Mouse (Mus musculus) CH12.LX (cell line): ENCODE measurements around the gene Prss30. TPM values are rescaled to one million over a fixed set of nuclear protein-coding genes. Genes with fewer than 3 reads are reported as not detected.

Experiments used
- DNase-seq: peaks from one replicate; pipeline ENCODE4 v3.0.0-alpha.2; 2013; ENCODE audit errors: extremely low read depth
- H3K27ac ChIP-seq: 2 replicates; pipeline ENCODE4 v1.5.1; 2012; ENCODE audit warnings: low read depth, mild to moderate bottlenecking, control low read depth, moderate library complexity; ENCODE audit not compliant: insufficient read depth
- H3K27me3 ChIP-seq: replicated peaks from 2 replicates; pipeline ENCODE3; 2012; ENCODE audit warnings: inconsistent platforms
- H3K36me3 ChIP-seq, 2 experiments: replicated peaks in 1 of 2; 2 replicates each; pipeline versions ENCODE3 to v1.6.1; 2012; ENCODE audit warnings: inconsistent platforms in 1 of 2, low read length in 1 of 2, mild to moderate bottlenecking in 1 of 2, mixed read lengths in 1 of 2, moderate library complexity in 1 of 2; ENCODE audit not compliant: control insufficient read depth in 1 of 2, insufficient read depth in 1 of 2
- H3K4me1 ChIP-seq, 2 experiments: 2 replicates each; pipeline ENCODE4 v1.6.1; 2012; ENCODE audit warnings: inconsistent platforms in 1 of 2, moderate library complexity in 1 of 2; ENCODE audit not compliant: insufficient read depth in 2 of 2, control insufficient read depth in 1 of 2
- H3K4me2 ChIP-seq: 2 replicates; pipeline ENCODE4 v1.6.1; 2012; ENCODE audit warnings: low read depth, mild to moderate bottlenecking, control low read depth; ENCODE audit not compliant: poor library complexity, insufficient read depth, severe bottlenecking
- H3K4me3 ChIP-seq, 3 experiments: fragments of 150-350 bp in 1 of 3; sonication (generic) in 1 of 3; replicated peaks in 1 of 3; 2 replicates each; pipeline versions ENCODE3 to v1.5.1; 2011 to 2012; ENCODE audit warnings: low read depth in 2 of 3, low read length in 2 of 3, mild to moderate bottlenecking in 2 of 3, moderate library complexity in 2 of 3, control low read depth in 1 of 3, improper control_type of control experiment in 1 of 3, inconsistent platforms in 1 of 3, mixed read lengths in 1 of 3; ENCODE audit not compliant: poor library complexity in 1 of 3
- H3K79me2 ChIP-seq: replicated peaks from 2 replicates; pipeline ENCODE4 v1.6.1; 2012; ENCODE audit warnings: mild to moderate bottlenecking, moderate library complexity; ENCODE audit not compliant: control insufficient read depth, poor library complexity, insufficient read depth, severe bottlenecking; ENCODE audit errors: extremely low read depth
- H3K9ac ChIP-seq: 2 replicates; pipeline ENCODE4 v1.6.1; 2012; ENCODE audit warnings: low read depth, mild to moderate bottlenecking, control low read depth, moderate library complexity; ENCODE audit not compliant: insufficient read depth
- H3K9me3 ChIP-seq: replicated peaks from 2 replicates; pipeline ENCODE3; 2012; ENCODE audit warnings: low read length, inconsistent platforms, mixed read lengths
- BHLHE40 ChIP-seq: IDR thresholded peaks from 2 replicates; pipeline ENCODE4 v1.6.1; 2011; ENCODE audit warnings: mild to moderate bottlenecking, low read depth, low read length, improper control_type of control experiment
- CHD1 ChIP-seq: IDR thresholded peaks from 2 replicates; pipeline ENCODE4 v1.6.1; 2012; ENCODE audit warnings: low read depth, low read length, improper control_type of control experiment, inconsistent platforms
- CHD2 ChIP-seq: IDR thresholded peaks from 2 replicates; pipeline ENCODE4 v1.6.1; 2011; ENCODE audit warnings: low read length, improper control_type of control experiment
- CTCF ChIP-seq, 2 experiments: IDR thresholded peaks in 1 of 2; conservative IDR thresholded peaks in 1 of 2; 2 replicates each; pipeline ENCODE4 v1.5.1; 2011 to 2012; ENCODE audit warnings: low read depth in 2 of 2, low read length in 2 of 2, improper control_type of control experiment in 1 of 2, inconsistent platforms in 1 of 2, mild to moderate bottlenecking in 1 of 2, moderate library complexity in 1 of 2
- E2F4 ChIP-seq: IDR thresholded peaks from 2 replicates; pipeline ENCODE4 v1.6.1; 2011; ENCODE audit warnings: low read depth, low read length, improper control_type of control experiment; ENCODE audit not compliant: insufficient replicate concordance
- ELF1 ChIP-seq: IDR thresholded peaks from 2 replicates; pipeline ENCODE4 v1.6.1; 2014; ENCODE audit warnings: low read depth, mild to moderate bottlenecking, inconsistent platforms, low read length, improper control_type of control experiment
- EP300 ChIP-seq: IDR thresholded peaks from 2 replicates; pipeline ENCODE4 v1.6.1; 2011; ENCODE audit warnings: low read length, improper control_type of control experiment
- ETS1 ChIP-seq: conservative IDR thresholded peaks from 2 replicates; pipeline ENCODE4 v1.6.1; 2012; ENCODE audit warnings: low read depth, mild to moderate bottlenecking, inconsistent platforms, low read length, improper control_type of control experiment, moderate library complexity
- GABPA ChIP-seq: IDR thresholded peaks from 2 replicates; pipeline ENCODE4 v1.6.1; 2012; ENCODE audit warnings: low read depth, low read length, improper control_type of control experiment, inconsistent platforms; ENCODE audit not compliant: insufficient replicate concordance
- HCFC1 ChIP-seq: IDR thresholded peaks from 2 replicates; pipeline ENCODE4 v1.6.1; 2012; ENCODE audit warnings: low read depth, mild to moderate bottlenecking, inconsistent platforms, low read length, improper control_type of control experiment
- IRF4 ChIP-seq: IDR thresholded peaks from 2 replicates; pipeline ENCODE4 v1.6.1; 2014; ENCODE audit warnings: low read depth, mild to moderate bottlenecking, inconsistent platforms, low read length, improper control_type of control experiment
- JUN ChIP-seq: IDR thresholded peaks from 2 replicates; pipeline ENCODE4 v1.6.1; 2011; ENCODE audit warnings: low read depth, mild to moderate bottlenecking, low read length, improper control_type of control experiment, moderate library complexity; ENCODE audit not compliant: insufficient read depth
- JUND ChIP-seq: conservative IDR thresholded peaks from 2 replicates; pipeline ENCODE4 v1.6.1; 2011; ENCODE audit warnings: low read depth, low read length, improper control_type of control experiment
- KAT2A ChIP-seq: IDR thresholded peaks from 2 replicates; pipeline ENCODE4 v1.6.1; 2012; ENCODE audit warnings: low read length, improper control_type of control experiment, inconsistent platforms; ENCODE audit not compliant: insufficient replicate concordance
- MAFK ChIP-seq: IDR thresholded peaks from 2 replicates; pipeline ENCODE4 v1.6.1; 2011; ENCODE audit warnings: low read length, improper control_type of control experiment; ENCODE audit not compliant: insufficient replicate concordance
- MAX ChIP-seq: IDR thresholded peaks from 2 replicates; pipeline ENCODE4 v1.6.1; 2011; ENCODE audit warnings: low read length, improper control_type of control experiment
- MAZ ChIP-seq: IDR thresholded peaks from 2 replicates; pipeline ENCODE4 v1.6.1; 2012; ENCODE audit warnings: low read depth, mild to moderate bottlenecking, inconsistent platforms, low read length, improper control_type of control experiment, moderate library complexity
- MEF2A ChIP-seq: IDR thresholded peaks from 2 replicates; pipeline ENCODE4 v1.6.1; 2014; ENCODE audit warnings: low read depth, mild to moderate bottlenecking, inconsistent platforms, low read length, improper control_type of control experiment, borderline replicate concordance
- MXI1 ChIP-seq: IDR thresholded peaks from 2 replicates; pipeline ENCODE4 v1.6.1; 2011; ENCODE audit warnings: mild to moderate bottlenecking, low read depth, low read length, improper control_type of control experiment
- MYC ChIP-seq: IDR thresholded peaks from 2 replicates; pipeline ENCODE4 v1.6.1; 2011; ENCODE audit warnings: low read depth, mild to moderate bottlenecking, improper control_type of control experiment, low read length
- NELFE ChIP-seq: IDR thresholded peaks from 2 replicates; pipeline ENCODE4 v1.6.1; 2011; ENCODE audit warnings: low read depth, low read length, improper control_type of control experiment
- NRF1 ChIP-seq: IDR thresholded peaks from 2 replicates; pipeline ENCODE4 v1.6.1; 2014; ENCODE audit warnings: low read depth, mild to moderate bottlenecking, inconsistent platforms, low read length, improper control_type of control experiment, moderate library complexity
- PAX5 ChIP-seq: IDR thresholded peaks from 2 replicates; pipeline ENCODE4 v1.6.1; 2012; ENCODE audit warnings: low read length, inconsistent platforms, mixed read lengths
- POLR2A ChIP-seq: IDR thresholded peaks from 2 replicates; pipeline ENCODE4 v1.6.1; 2011; ENCODE audit warnings: low read depth, mild to moderate bottlenecking, improper control_type of control experiment, low read length
- POLR2AphosphoS2 ChIP-seq: IDR thresholded peaks from 2 replicates; pipeline ENCODE4 v1.6.1; 2011; ENCODE audit warnings: low read depth, low read length, improper control_type of control experiment
- RAD21 ChIP-seq: IDR thresholded peaks from 2 replicates; pipeline ENCODE4 v1.6.1; 2011; ENCODE audit warnings: low read depth, mild to moderate bottlenecking, low read length, improper control_type of control experiment, moderate library complexity
- RCOR1 ChIP-seq: conservative IDR thresholded peaks from 2 replicates; pipeline ENCODE4 v1.6.1; 2012; ENCODE audit warnings: low read depth, mild to moderate bottlenecking, inconsistent platforms, low read length, improper control_type of control experiment
- SIN3A ChIP-seq: IDR thresholded peaks from 2 replicates; pipeline ENCODE4 v1.6.1; 2012; ENCODE audit warnings: low read length, improper control_type of control experiment, inconsistent platforms
- SMC3 ChIP-seq: IDR thresholded peaks from 2 replicates; pipeline ENCODE4 v1.6.1; 2011; ENCODE audit warnings: low read depth, low read length, improper control_type of control experiment
- TBP ChIP-seq: conservative IDR thresholded peaks from 2 replicates; pipeline ENCODE4 v1.6.1; 2011; ENCODE audit warnings: low read depth, low read length, improper control_type of control experiment
- TCF12 ChIP-seq: IDR thresholded peaks from 2 replicates; pipeline ENCODE4 v1.6.1; 2014; ENCODE audit warnings: low read depth, mild to moderate bottlenecking, inconsistent platforms, low read length, improper control_type of control experiment
- UBTF ChIP-seq: IDR thresholded peaks from 2 replicates; pipeline ENCODE4 v1.6.1; 2012; ENCODE audit warnings: low read depth, mild to moderate bottlenecking, inconsistent platforms, low read length, improper control_type of control experiment, moderate library complexity
- USF1 ChIP-seq: IDR thresholded peaks from 2 replicates; pipeline ENCODE4 v1.6.1; 2014; ENCODE audit warnings: low read depth, mild to moderate bottlenecking, inconsistent platforms, low read length, improper control_type of control experiment
- USF2 ChIP-seq: conservative IDR thresholded peaks from 2 replicates; pipeline ENCODE4 v1.6.1; 2011; ENCODE audit warnings: low read depth, low read length, improper control_type of control experiment
- ZC3H11A ChIP-seq: IDR thresholded peaks from 2 replicates; pipeline ENCODE4 v1.6.1; 2012; ENCODE audit warnings: low read depth, mild to moderate bottlenecking, inconsistent platforms, low read length, improper control_type of control experiment
- ZKSCAN1 ChIP-seq: IDR thresholded peaks from 2 replicates; pipeline ENCODE4 v1.6.1; 2012; ENCODE audit warnings: low read depth, inconsistent platforms, low read length, improper control_type of control experiment, borderline replicate concordance
- ZMIZ1 ChIP-seq: IDR thresholded peaks from 2 replicates; pipeline ENCODE4 v1.6.1; 2012; ENCODE audit warnings: low read depth, mild to moderate bottlenecking, inconsistent platforms, low read length, improper control_type of control experiment
- ZNF384 ChIP-seq: IDR thresholded peaks from 2 replicates; pipeline ENCODE4 v1.6.1; 2012; ENCODE audit warnings: low read depth, low read length, improper control_type of control experiment, inconsistent platforms
- dilution Hi-C: fragments of 300-500 bp; cut with MboI; formaldehyde crosslinking; loops from 2 replicates; pipeline ENCODE4 v1.14.3; 2020; ENCODE audit warnings: low sequenced_read_pairs; ENCODE audit not compliant: extremely low pct_unique_long_range_greater_than_20kb, extremely low pct_ligation_motif_present
- in situ Hi-C: fragments of 300-500 bp; cut with MboI; formaldehyde crosslinking; loops from 3 replicates; pipeline ENCODE4 v1.14.3; 2019; ENCODE audit warnings: low sequenced_read_pairs, low pct_ligation_motif_present, low pct_unique_long_range_greater_than_20kb, mixed read lengths
- polyA plus RNA-seq: library from polyadenylated mRNA; unstranded; fragments of >175 nt; gene quantifications from 2 replicates; pipeline ENCODE4 v1.2.1, GENCODE M21; 2012; ENCODE audit warnings: low read depth; ENCODE audit not compliant: insufficient read length
- total RNA-seq, 2 experiments: library from RNA; depleted of rRNA; stranded (reverse); fragments of 300-350 nt in 1 of 2; fragments of >200 nt in 1 of 2; gene quantifications; 2 replicates each; pipeline ENCODE4 v1.2.3; 2012 to 2014

Prss30 gene
- total and polyA plus RNA-seq, 3 experiments: 0.30 to 0.69 TPM; not detected in 1

GRCm38 (mm10) chr17:23924531-23925007 lies 55.8 kb downstream of the Prss30 start:
- H3K79me2 ChIP-seq: no peaks in the 10 kb centered on the region
- peak; percentile 89 for DNase-seq
- TF ChIP-seq GABPA (no peak), NELFE (peak; percentile 65), RAD21 (no peak), POLR2AphosphoS2 (no peak), MXI1 (no peak; the same call in 1 of the 2 replicates), MAFK (no peak), MAX (peak; percentile 83), JUND (no peak), SMC3 (no peak), ZMIZ1 (peak; percentile 79), CHD1 (no peak), RCOR1 (no peak), ZKSCAN1 (no peak), IRF4 (no peak; the same call in 1 of the 2 replicates), BHLHE40 (no peak), ZNF384 (no peak), NRF1 (peak; percentile 96), MYC (no peak), TCF12 (no peak; the same call in 1 of the 2 replicates), ELF1 (peak; percentile 52; the same call in 1 of the 2 replicates), ZC3H11A (no peak), JUN (no peak), E2F4 (peak; percentile 89; the same call in 1 of the 2 replicates), USF2 (no peak), HCFC1 (peak; percentile 25; the same call in 1 of the 2 replicates), PAX5 (no peak), POLR2A (peak; percentile 89), USF1 (no peak), ETS1 (no peak), CHD2 (no peak), CTCF (conservative IDR thresholded peaks at IDR 0.05 in 1 of 2, IDR thresholded peaks at IDR 0.05 in 1 of 2; ENCODE audit: low read depth in 2 of 2, low read length in 2 of 2) (no peak), SIN3A (peak; percentile 43; the same call in 1 of the 2 replicates), KAT2A (no peak), MAZ (no peak), MEF2A (0 out of 2 replicates have a peak, but pooled peaks have one; percentile 24), TBP (peak; percentile 73), UBTF (no peak), EP300 (no peak)
- peaks cover 26% of the 10 kb centered on the region for H3K27me3 ChIP-seq
- no peaks in the 10 kb centered on the region for H3K36me3 ChIP-seq
- in situ Hi-C loops: no loop called here
- no peaks in the 10 kb centered on the region for H3K9me3 ChIP-seq
- dilution Hi-C loops: no loop called here
- H3K27ac ChIP-seq: no peak overlapping the region
- H3K4me1 ChIP-seq: peaks cover 0 to 10% of the 10 kb centered on the region in 2 experiments; a peak in 2 of 4 replicates
- peak overlapping the region; percentile 49 to 65 (median 59) for H3K4me3 ChIP-seq
- peak overlapping the region; percentile 39 for H3K9ac ChIP-seq
- H3K4me2 ChIP-seq: peak overlapping the region; percentile 79
